Mouse (Mus musculus): ENCODE results near the gene 9330159F19Rik. TPM values are rescaled to one million over a fixed set of nuclear protein-coding genes. Genes with fewer than 3 reads are reported as not detected.

The 9330159F19Rik gene
- not detected for polyA plus RNA-seq (2017; shearing (Covaris generic))

GRCm38 (mm10) chr10:29211453-29211852, at the start of gene 9330159F19Rik:
9330159F19Rik (plus strand) TSS chr10:29211606.

GRCm38 (mm10) chr10:29198642-29199041, 12.8 kb upstream of the 9330159F19Rik start, which contains the start of gene Gm49353:
Gm49353 (plus strand) TSS chr10:29198954.

Other genes starting within 250 kb of the 9330159F19Rik start
- not detected for gene 2310057J18Rik, start 225.3 kb upstream of the 9330159F19Rik start, polyA plus RNA-seq (2017; shearing (Covaris generic))
- gene Soga3, start 67.8 kb upstream of the 9330159F19Rik start, polyA plus RNA-seq (2017; shearing (Covaris generic)) = not detected
- gene Gm49353, start 12.7 kb upstream of the 9330159F19Rik start, polyA plus RNA-seq (2017; shearing (Covaris generic)) = not detected
- gene Echdc1, start 101.6 kb downstream of the 9330159F19Rik start, polyA plus RNA-seq (2017; shearing (Covaris generic)) = 24.6 TPM
- gene Rnf146, start 150.8 kb downstream of the 9330159F19Rik start, polyA plus RNA-seq (2017; shearing (Covaris generic)) = 80.8 TPM

All from activated CD4-positive, CD25-positive, alpha-beta regulatory T cell, adult 9 weeks (primary cell).